Mouse (Mus musculus) sigmoid colon, adult 10 weeks (tissue): Measurements from ENCODE around the gene Nhs. TPM values are rescaled to one million over a fixed set of nuclear protein-coding genes. Genes with fewer than 3 reads are reported as not detected.

Source experiments
- polyA plus RNA-seq: library from polyadenylated mRNA; stranded (reverse); fragments of 350-450 nt; fragmentation: Illumina TruSeq; extraction: RNeasy Lipid Tissue Mini Kit (QIAGEN cat#74804); gene quantifications from one replicate; pipeline ENCODE4 v1.2.3, GENCODE M21; 2014; ENCODE audit warnings: low read depth, low replicate concordance

Nhs gene
- polyA plus RNA-seq = 2.3 TPM

GRCm38 (mm10) chrX:162159637-162160611 lies at the start of gene Nhs:
Nhs (minus strand) TSS chrX:162159730.

